Mouse (Mus musculus): ENCODE measurements at regions not wholly inside any gene's neighbourhood (a gene's known extent, or its start where the extent isn't known, plus 50 kb on each side); places are given as distances from the start of the nearest gene placed in this dataset.

- no peak for DNase-seq
- intact Hi-C loops (cut with DNase I) = no loop called here
Measured at GRCm38 (mm10) chr4:124028061-124028460, 110.2 kb upstream of the 4930535I16Rik start.

DNA sequence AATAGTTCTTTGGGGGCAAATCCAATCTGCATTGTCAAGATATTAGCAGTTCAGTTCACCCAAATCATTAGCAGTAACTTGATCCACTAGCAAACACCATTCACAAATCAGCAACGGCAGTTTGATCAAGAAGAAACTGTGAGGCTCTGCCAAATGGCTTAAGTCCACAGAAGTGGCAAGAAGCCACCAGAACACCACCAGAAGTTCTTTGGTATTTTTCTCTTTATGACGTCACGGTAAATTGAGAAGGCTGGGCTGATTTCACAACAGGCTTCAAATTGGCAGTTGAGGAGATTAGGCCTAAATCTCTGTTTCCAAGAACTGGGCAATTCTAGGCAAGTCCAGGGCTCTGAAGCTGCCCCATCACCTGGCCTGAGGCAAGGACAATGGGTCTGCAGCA, 98.6 kb upstream of the 4930535I16Rik start:
- intact Hi-C loops (cut with DNase I) = no loop called here
- DNase-seq = no peak

- intact Hi-C loops (cut with DNase I) = no loop called here
- no peak for DNase-seq
Measured at GRCm38 (mm10) chr4:124015323-124015722, 97.5 kb upstream of the 4930535I16Rik start.

- intact Hi-C loops (cut with DNase I) = no loop called here
- no peak for DNase-seq
Measured at GRCm38 (mm10) chr4:124012406-124012805, 94.6 kb upstream of the 4930535I16Rik start.

DNA sequence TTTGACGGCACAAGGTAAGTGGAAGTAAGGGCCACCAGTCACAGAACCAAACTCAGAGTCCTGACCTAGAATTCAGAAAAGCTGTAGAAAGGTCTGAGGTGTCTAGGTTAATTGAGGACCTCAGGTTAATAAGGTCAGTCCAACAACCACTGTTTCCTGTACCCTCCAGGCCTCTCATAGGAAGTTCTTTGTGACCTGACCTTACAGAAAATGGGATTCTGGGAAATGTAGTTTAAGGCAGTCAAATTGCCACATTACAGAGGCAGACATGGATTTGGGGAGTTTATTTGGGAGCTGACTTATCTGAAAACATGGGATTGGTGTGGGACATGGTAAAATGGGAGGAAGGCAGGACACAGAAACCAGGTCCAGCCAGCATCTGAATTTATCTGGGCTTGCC, 90.9 kb upstream of the 4930535I16Rik start:
- intact Hi-C loops (cut with DNase I) = no loop called here
- DNase-seq = no peak

GRCm38 (mm10) chr4:124005626-124006315, 87.9 kb upstream of the 4930535I16Rik start:
- intact Hi-C loops (cut with DNase I) = no loop called here
- no peak for DNase-seq

DNA sequence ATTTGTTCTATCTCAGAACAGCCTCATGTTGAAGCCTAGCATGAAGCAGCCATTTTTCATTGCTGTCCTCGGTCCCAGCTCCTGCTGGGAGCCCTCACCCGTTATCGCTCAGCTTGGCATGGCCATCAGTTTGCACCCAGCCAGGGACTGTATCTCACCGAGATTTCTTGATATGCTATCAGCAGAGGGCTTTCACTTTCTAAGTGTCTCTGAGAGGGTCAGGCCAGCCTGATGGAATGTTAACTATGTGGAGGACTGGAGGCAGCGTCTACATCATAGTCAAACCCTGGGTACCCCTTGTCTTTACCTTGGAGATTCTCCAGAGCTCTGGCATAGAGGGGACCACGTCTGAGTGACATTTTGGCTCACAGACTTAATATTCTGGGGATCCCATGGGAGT, 84.9 kb upstream of the 4930535I16Rik start:
- intact Hi-C loops (cut with DNase I) = no loop called here
- DNase-seq = no peak

GRCm38 (mm10) chr4:124002105-124002504, 84.3 kb upstream of the 4930535I16Rik start:
- no peak for DNase-seq
- intact Hi-C loops (cut with DNase I) = no loop called here

DNA sequence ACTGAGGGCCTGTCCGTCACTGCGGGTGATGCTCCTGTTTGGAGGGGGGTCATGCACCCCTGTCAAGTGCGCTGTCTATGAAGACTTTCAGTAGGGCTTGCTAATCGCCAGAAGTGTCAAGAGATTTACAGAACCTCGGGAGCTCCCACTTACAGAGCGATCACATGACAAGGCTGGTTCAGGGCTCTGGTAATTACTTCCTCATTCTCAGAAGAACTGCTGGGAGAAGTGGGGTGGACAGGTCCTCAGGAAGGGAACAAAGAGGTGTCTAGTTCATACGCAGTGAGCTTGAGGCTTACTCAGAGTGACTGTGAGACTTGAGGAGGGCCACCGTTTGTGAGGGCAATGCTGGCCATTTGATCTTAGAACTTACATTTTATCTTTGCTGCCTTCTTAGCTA, 78.0 kb upstream of the 4930535I16Rik start:
- intact Hi-C loops (cut with DNase I) = no loop called here
- no peak for DNase-seq

GRCm38 (mm10) chr4:123991223-123991622, 73.4 kb upstream of the 4930535I16Rik start:
- DNase-seq = no peak
- intact Hi-C loops (cut with DNase I) = no loop called here

DNA sequence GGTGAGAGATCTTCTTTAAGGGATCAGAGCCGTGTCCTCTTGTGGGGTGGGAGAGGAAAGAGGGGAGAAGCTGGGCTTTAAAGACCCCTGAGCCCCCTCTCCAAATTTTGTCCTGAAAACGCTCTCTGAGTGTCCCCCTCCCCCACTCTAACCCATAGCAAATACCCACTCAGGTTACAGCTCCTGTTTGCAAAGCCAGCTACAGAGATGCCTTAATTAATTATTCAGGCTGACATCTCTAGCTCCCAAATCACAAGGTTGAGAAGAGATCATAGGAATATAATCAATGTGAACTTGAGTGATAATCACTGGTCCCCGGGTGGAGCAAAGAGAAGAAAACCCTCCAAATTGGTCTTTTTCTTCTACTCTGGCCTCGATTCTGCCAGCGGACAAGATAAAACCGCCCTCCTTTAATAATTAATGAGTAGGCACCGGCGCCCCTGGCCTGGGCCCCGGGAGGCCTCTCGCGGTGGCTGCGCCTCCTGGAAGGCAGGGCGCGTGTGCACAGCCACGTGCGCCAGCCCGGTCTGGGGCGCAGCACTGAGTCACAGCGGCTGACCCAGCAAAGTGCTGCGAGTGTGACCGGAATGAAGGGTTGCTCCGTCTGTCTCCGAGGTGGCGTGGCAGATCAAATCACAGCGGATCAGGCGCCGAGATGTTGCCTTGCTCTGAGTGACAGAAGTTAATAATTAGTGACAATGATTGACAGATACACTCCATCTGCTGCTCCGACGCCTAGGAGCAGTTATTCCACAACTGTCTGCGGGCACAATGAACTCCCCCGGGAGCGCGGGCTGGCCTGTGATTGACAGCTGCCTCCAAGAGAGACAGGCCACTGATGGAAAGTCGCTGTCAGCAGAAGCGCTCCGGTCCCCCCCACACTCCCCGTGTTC, 72.7 kb upstream of the 4930535I16Rik start:
- intact Hi-C loops (cut with DNase I) = no loop called here

More for the DNA sequence above, 72.7 kb upstream of the 4930535I16Rik start:
- DNase-seq = no peak
